Comparison of ENCODE assay signal across 22 mouse cellular contexts in the genomic region with DNA sequence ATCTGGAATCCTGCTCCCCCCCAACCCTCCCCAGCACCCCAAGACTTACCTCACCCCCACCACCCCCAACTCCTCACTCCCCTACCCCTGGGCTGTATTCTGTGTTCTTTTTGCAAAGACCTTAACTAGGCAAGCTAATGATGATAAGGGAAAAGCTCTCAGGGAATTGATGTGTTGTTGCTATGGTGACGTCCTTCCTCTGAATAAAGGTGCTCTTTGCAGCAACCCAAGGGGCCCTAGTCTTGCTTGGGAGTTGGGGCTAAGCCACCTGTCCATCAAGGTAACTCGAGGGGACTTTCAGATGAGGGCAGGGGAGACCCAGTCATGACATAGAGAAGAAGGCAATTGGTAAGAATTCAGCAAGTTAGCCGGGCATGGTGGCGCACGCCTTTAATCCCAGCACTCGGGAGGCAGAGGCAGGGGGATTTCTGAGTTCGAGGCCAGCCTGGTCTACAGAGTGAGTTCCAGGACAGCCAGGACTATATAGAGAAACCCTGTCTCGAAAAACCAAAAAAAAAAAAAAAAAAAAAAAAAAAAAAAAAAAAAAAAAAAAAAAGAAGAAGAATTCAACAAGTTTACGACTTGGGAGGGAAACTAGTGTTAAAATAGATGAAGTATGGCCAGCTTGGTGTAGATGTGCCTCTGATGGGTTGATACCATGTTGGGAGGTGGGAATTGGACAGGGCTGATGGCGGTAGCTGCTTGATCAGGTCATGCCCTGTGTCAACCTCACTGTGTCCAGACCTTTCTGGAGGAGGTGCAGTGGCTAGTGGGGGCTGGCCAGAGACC. TPM values are rescaled to one million over a fixed set of nuclear protein-coding genes. Genes with fewer than 3 reads are reported as not detected.
DNase-seq lines count a peak whose midpoint lies in the region; ATAC-seq and TF ChIP-seq lines count a peak whose summit lies in the region.
"Had no signal": no experiment of that assay in that cellular context is flagged by ENCODE, and none has a peak within 500 bp of the region (broad histone marks: within the 10 kb centered on the region; RNA-seq: fewer than 3 reads in every experiment).

No protein-coding gene starts in this region.

- no peak overlapping the region for H3K9ac ChIP-seq in hindbrain, postnatal 0 days (replicated peaks; ENCODE audit: low read length)
- H3K9ac ChIP-seq in hindbrain, embryonic 11.5 days (ENCODE audit: low read depth, low read length): no peak overlapping the region
- no peak overlapping the region for H3K9ac ChIP-seq in CH12.LX (ENCODE audit: insufficient read depth, low read depth)
- H3K9ac ChIP-seq in midbrain, embryonic 14.5 days (replicated peaks; ENCODE audit: low read length): no peak overlapping the region
- H3K9ac ChIP-seq: heart, embryonic 12.5 days; lung, embryonic 14.5 days had no signal

- H3K4me2 ChIP-seq in hindbrain, postnatal 0 days (ENCODE audit: low read depth, low read length): no peak overlapping the region
- H3K4me2 ChIP-seq in hindbrain, embryonic 11.5 days (replicated peaks; ENCODE audit: low read depth, low read length): no peak overlapping the region
- no peak overlapping the region for H3K4me2 ChIP-seq in CH12.LX (ENCODE audit: insufficient read depth, low read depth, poor library complexity, severe bottlenecking)
- H3K4me2 ChIP-seq in midbrain, embryonic 14.5 days (ENCODE audit: low read length): no peak overlapping the region
- H3K4me2 ChIP-seq: embryonic facial prominence, embryonic 13.5 days; heart, embryonic 12.5 days; lung, embryonic 14.5 days had no signal

- no peaks in the 10 kb centered on the region for H3K9me3 ChIP-seq in hindbrain, postnatal 0 days (ENCODE audit: low read length)
- H3K9me3 ChIP-seq in hindbrain, embryonic 11.5 days (ENCODE audit: control insufficient read depth, low read length): no peaks in the 10 kb centered on the region
- no peaks in the 10 kb centered on the region for H3K9me3 ChIP-seq in CH12.LX (replicated peaks; ENCODE audit: low read length)
- H3K9me3 ChIP-seq in midbrain, embryonic 14.5 days (ENCODE audit: control insufficient read depth, low read length): no peaks in the 10 kb centered on the region
- H3K9me3 ChIP-seq: embryonic facial prominence, embryonic 13.5 days; heart, embryonic 12.5 days; megakaryocyte, embryonic 14.5 days had no signal

- ATAC-seq in hindbrain, postnatal 0 days: no peak
- ATAC-seq in hindbrain, embryonic 11.5 days (ENCODE audit: low FRiP score): no peak
- ATAC-seq in midbrain, embryonic 14.5 days (ENCODE audit: low FRiP score, low TSS enrichment): no peak

- 0 out of 2 replicates have a peak, but pooled peaks cover 4% of the 10 kb centered on the region for H3K36me3 ChIP-seq in hindbrain, postnatal 0 days (ENCODE audit: insufficient read depth, low read length)
- H3K36me3 ChIP-seq in hindbrain, embryonic 11.5 days (ENCODE audit: control insufficient read depth, insufficient read depth, low read length): peaks cover 15% of the 10 kb centered on the region
- no peaks in the 10 kb centered on the region for H3K36me3 ChIP-seq in CH12.LX (replicated peaks in 1 of 2; ENCODE audit: control insufficient read depth in 1 of 2, insufficient read depth in 1 of 2, low read length in 1 of 2)
- peaks cover 21% of the 10 kb centered on the region for H3K36me3 ChIP-seq in midbrain, embryonic 14.5 days (ENCODE audit: control insufficient read depth, insufficient read depth, low read length)
- H3K36me3 ChIP-seq: heart, embryonic 12.5 days had no signal

- H3K27me3 ChIP-seq in hindbrain, postnatal 0 days (ENCODE audit: insufficient read depth, low read length): no peaks in the 10 kb centered on the region
- H3K27me3 ChIP-seq in hindbrain, embryonic 11.5 days (ENCODE audit: control insufficient read depth, insufficient read depth, low read length): no peaks in the 10 kb centered on the region
- H3K27me3 ChIP-seq in CH12.LX (replicated peaks): peaks cover 36% of the 10 kb centered on the region
- no peaks in the 10 kb centered on the region for H3K27me3 ChIP-seq in midbrain, embryonic 14.5 days (ENCODE audit: control insufficient read depth, insufficient read depth, low read length)

- DNase-seq in hindbrain, postnatal 0 days (ENCODE audit: low spot score): peak; percentile 46
- DNase-seq in hindbrain, embryonic 11.5 days (ENCODE audit: low spot score): no peak
- DNase-seq in CH12.LX (ENCODE audit: extremely low read depth): no peak
- peak; percentile 60 for DNase-seq in brain, embryonic 14.5 days (ENCODE audit: low read depth)
- DNase-seq in midbrain, embryonic 14.5 days: peak; percentile 64
- no peak for DNase-seq in heart, adult 18-20 months
- DNase-seq in heart, adult 8-10 months (ENCODE audit: low spot score): no peak
- DNase-seq in urinary bladder, postnatal 25 days (ENCODE audit: low spot score): no peak
- DNase-seq: adrenal gland, postnatal 10 days; cerebellum, adult 11 months; gastrocnemius, postnatal 25 days; heart, postnatal 4 days; kidney, adult 11 months; left cerebral cortex, postnatal 4 days; lung, embryonic 14.5 days; thymus, adult 18-20 months had no signal

- H3K79me2 ChIP-seq in CH12.LX (replicated peaks; ENCODE audit: control insufficient read depth, extremely low read depth, insufficient read depth, poor library complexity, severe bottlenecking): no peaks in the 10 kb centered on the region

- in situ Hi-C loops in CH12.LX (cut with MboI; ENCODE audit: low pct_ligation_motif_present, low pct_unique_long_range_greater_than_20kb, low sequenced_read_pairs): loop anchor here (5.0 kb wide), 1 partner anchor 73 kb away; no protein-coding TSS in a partner anchor

- no peak for TF ChIP-seq POLR2A in CH12.LX (IDR thresholded peaks at IDR 0.05; ENCODE audit: low read depth, low read length)
- no peak for TF ChIP-seq POLR2A in brain, embryonic 14.5 days (IDR thresholded peaks at IDR 0.05; ENCODE audit: borderline replicate concordance, extremely low read depth, insufficient read depth, insufficient read length, poor library complexity, severe bottlenecking)

- TF ChIP-seq RAD21 in CH12.LX (IDR thresholded peaks at IDR 0.05; ENCODE audit: low read depth, low read length): no peak

- WGBS in hindbrain, postnatal 0 days: 71% methylated on average over 10 of the region's 10 CpGs
- WGBS in hindbrain, embryonic 11.5 days: 85% methylated on average over 10 of the region's 10 CpGs
- 73% methylated on average over 10 of the region's 10 CpGs for WGBS in midbrain, embryonic 14.5 days

- TF ChIP-seq CTCF in hindbrain, postnatal 0 days (IDR thresholded peaks at IDR 0.05; ENCODE audit: low read depth): no peak
- no peak for TF ChIP-seq CTCF in CH12.LX (conservative IDR thresholded peaks at IDR 0.05 in 1 of 2, IDR thresholded peaks at IDR 0.05 in 1 of 2; ENCODE audit: low read depth in 2 of 2, low read length in 2 of 2)
- no peak for TF ChIP-seq CTCF in brain, embryonic 14.5 days (IDR thresholded peaks at IDR 0.05; ENCODE audit: borderline replicate concordance, extremely low read depth, insufficient read depth, insufficient read length)

- dilution Hi-C loops in CH12.LX (cut with MboI; ENCODE audit: extremely low pct_ligation_motif_present, extremely low pct_unique_long_range_greater_than_20kb, low sequenced_read_pairs): no loop called here

- TF ChIP-seq EP300 in CH12.LX (IDR thresholded peaks at IDR 0.05; ENCODE audit: low read length): no peak

- H3K4me1 ChIP-seq in hindbrain, postnatal 0 days (ENCODE audit: insufficient read depth, low read length): peaks cover 6% of the 10 kb centered on the region
- H3K4me1 ChIP-seq in hindbrain, embryonic 11.5 days (replicated peaks; ENCODE audit: control insufficient read depth, insufficient read depth, low read length): peaks cover 16% of the 10 kb centered on the region
- peaks cover 17 to 33% of the 10 kb centered on the region in 2 experiments for H3K4me1 ChIP-seq in CH12.LX (ENCODE audit: control insufficient read depth in 1 of 2, insufficient read depth in 2 of 2)
- H3K4me1 ChIP-seq in midbrain, embryonic 14.5 days (ENCODE audit: control insufficient read depth, insufficient read depth, low read length): peaks cover 21% of the 10 kb centered on the region

- no peak overlapping the region for H3K4me3 ChIP-seq in hindbrain, postnatal 0 days (ENCODE audit: low read length)
- no peak overlapping the region for H3K4me3 ChIP-seq in hindbrain, embryonic 11.5 days (ENCODE audit: low read depth, low read length)
- no peak overlapping the region for H3K4me3 ChIP-seq in CH12.LX (replicated peaks in 1 of 3; ENCODE audit: low read depth in 2 of 3, low read length in 2 of 3, poor library complexity in 1 of 3)
- H3K4me3 ChIP-seq in midbrain, embryonic 14.5 days (replicated peaks; ENCODE audit: low read depth, low read length): no peak overlapping the region
- H3K4me3 ChIP-seq: embryonic facial prominence, embryonic 13.5 days; heart, embryonic 12.5 days had no signal

- H3K27ac ChIP-seq in hindbrain, postnatal 0 days: no peak overlapping the region
- no peak overlapping the region for H3K27ac ChIP-seq in hindbrain, embryonic 11.5 days (ENCODE audit: low read depth, low read length)
- no peak overlapping the region for H3K27ac ChIP-seq in CH12.LX (ENCODE audit: insufficient read depth, low read depth)
- H3K27ac ChIP-seq in midbrain, embryonic 14.5 days (replicated peaks; ENCODE audit: low read depth, low read length): no peak overlapping the region

RNA-seq across cellular contexts. Expression of a gene that starts 8.4 kb away (rescaled TPM):
- 81.4 and 112 TPM in 2 replicates for total RNA-seq in hindbrain, postnatal 0 days (2014; rRNA removed)
- polyA plus RNA-seq in hindbrain, postnatal 0 days (2015; fragmentation: Nextera tagmentation; extraction: Ambion mirVana): 29.7 and 35.1 TPM in 2 replicates
- polyA plus RNA-seq in hindbrain, embryonic 11.5 days (2014; fragmentation: Nextera tagmentation; extraction: Ambion mirVana): 34.1 and 38.8 TPM in 2 replicates
- total RNA-seq in CH12.LX (2012; rRNA removed) (not detected in 2 replicates), CH12.LX (2014; rRNA removed) (not detected in 2 replicates)
- polyA plus RNA-seq in CH12.LX (2012; ENCODE audit: insufficient read length, low read depth): not detected in 2 replicates
- polyA plus RNA-seq in brain, embryonic 14.5 days (2012; rRNA removed): 55.8 and 73.4 TPM in 2 replicates
- polyA plus RNA-seq in midbrain, embryonic 14.5 days (2014; fragmentation: Nextera tagmentation; extraction: Ambion mirVana): 20.5 and 25.2 TPM in 2 replicates
- 1 to 10 TPM; 6.7 to 9.9 TPM for total RNA-seq in heart, adult 18-20 months (2021)
- total RNA-seq in heart, adult 8-10 months (2022): 1 to 10 TPM; 6.0 to 8.3 (median 6.9) TPM

RNA-seq across cellular contexts. Expression of a gene that starts 33.3 kb away (rescaled TPM):
- total RNA-seq in hindbrain, postnatal 0 days (2014; rRNA removed): 253 and 260 TPM in 2 replicates
- polyA plus RNA-seq in hindbrain, postnatal 0 days (2015; fragmentation: Nextera tagmentation; extraction: Ambion mirVana): 53.5 and 60.3 TPM in 2 replicates
- polyA plus RNA-seq in hindbrain, embryonic 11.5 days (2014; fragmentation: Nextera tagmentation; extraction: Ambion mirVana): 52.9 and 53.1 TPM in 2 replicates
- total RNA-seq in CH12.LX (2012; rRNA removed): 1.4 TPM in 2 replicates
- total RNA-seq in CH12.LX (2014; rRNA removed): 0.22 and 0.31 TPM in 2 replicates
- polyA plus RNA-seq in CH12.LX (2012; ENCODE audit: insufficient read length, low read depth): 5.0 and 6.3 TPM in 2 replicates
- polyA plus RNA-seq in brain, embryonic 14.5 days (2012; rRNA removed): 164 and 280 TPM in 2 replicates
- 72.1 and 86.7 TPM in 2 replicates for polyA plus RNA-seq in midbrain, embryonic 14.5 days (2014; fragmentation: Nextera tagmentation; extraction: Ambion mirVana)
- total RNA-seq in heart, adult 18-20 months (2021): 1 to 10 TPM; 7.6 to 7.7 TPM
- 10 to 100 TPM in 2 of 4 experiments, 1 to 10 TPM in 2; 8.8 to 11.5 (median 9.9) TPM for total RNA-seq in heart, adult 8-10 months (2022)

RNA-seq across cellular contexts. Expression of a gene that starts 50.6 kb away (rescaled TPM):
- total RNA-seq in hindbrain, postnatal 0 days (2014; rRNA removed): not detected in 2 replicates
- polyA plus RNA-seq in hindbrain, postnatal 0 days (2015; fragmentation: Nextera tagmentation; extraction: Ambion mirVana): 0.25 and 0.32 TPM in 2 replicates
- polyA plus RNA-seq in hindbrain, embryonic 11.5 days (2014; fragmentation: Nextera tagmentation; extraction: Ambion mirVana): not detected in 2 replicates
- total RNA-seq in CH12.LX (2012; rRNA removed) (not detected in 2 replicates), CH12.LX (2014; rRNA removed) (not detected in 2 replicates)
- not detected in 2 replicates for polyA plus RNA-seq in CH12.LX (2012; ENCODE audit: insufficient read length, low read depth)
- polyA plus RNA-seq in brain, embryonic 14.5 days (2012; rRNA removed): 0.26 and 0.32 TPM in 2 replicates
- not detected in 2 replicates for polyA plus RNA-seq in midbrain, embryonic 14.5 days (2014; fragmentation: Nextera tagmentation; extraction: Ambion mirVana)
- total RNA-seq in heart, adult 18-20 months (2021): not detected
- total RNA-seq in heart, adult 8-10 months (2022): not detected
- total RNA-seq: adrenal gland, postnatal 10 days; common myeloid progenitor, adult 5-6 weeks; gastrocnemius, postnatal 25 days; heart, postnatal 4 days; layer of hippocampus, postnatal 25 days; left cerebral cortex, postnatal 4 days; neutrophil, adult 5-6 weeks had no signal
- polyA plus RNA-seq: embryonic facial prominence, embryonic 13.5 days; lung, embryonic 14.5 days had no signal

Comparison
In these comparisons a context has a peak if more than half of its experiments do, and no peak if none do; other contexts are left out.
1. DNase-seq: peak in hindbrain, postnatal 0 days (single experiment), brain, embryonic 14.5 days (single experiment) and midbrain, embryonic 14.5 days (single experiment); none in hindbrain, embryonic 11.5 days (single experiment), CH12.LX (single experiment), heart, adult 18-20 months (0 of 2), heart, adult 8-10 months (single experiment) and urinary bladder, postnatal 25 days (single experiment).
2. RNA of a gene that starts 8.4 kb away (polyA plus RNA-seq): 55.8 to 73.4 TPM in brain, embryonic 14.5 days, 34.1 to 38.8 TPM in hindbrain, embryonic 11.5 days, 29.7 to 35.1 TPM in hindbrain, postnatal 0 days and 20.5 to 25.2 TPM in midbrain, embryonic 14.5 days; not detected in CH12.LX; every median in the first group is over 10 times any median in the second.